Mouse (Mus musculus) cerebellum, adult 2 months (tissue): Measurements from ENCODE around the gene Trappc3.

Experiments
- CTCF ChIP-seq: fragments of 200-500 bp; IDR thresholded peaks from 2 replicates; pipeline ENCODE4 v1.5.1; 2011; ENCODE audit warnings: low read depth, mild to moderate bottlenecking, control low read depth, low read length, moderate library complexity, borderline replicate concordance; ENCODE audit not compliant: insufficient read depth
- POLR2A ChIP-seq: fragments of 200-500 bp; IDR thresholded peaks from 2 replicates; pipeline ENCODE4 v1.6.1; 2011; ENCODE audit warnings: low read length, control low read depth, borderline replicate concordance; ENCODE audit not compliant: insufficient read depth

GRCm38 (mm10) chr4:126324861-126325260 lies 62.7 kb downstream of the Trappc3 start:
- TF ChIP-seq CTCF (no peak), POLR2A (no peak)
